Mouse (Mus musculus) ovary, postnatal 10 days (tissue): ENCODE measurements around the gene Uhrf2.

Experiments
- DNase-seq: peaks from one replicate; pipeline ENCODE4 v3.0.0; 2022; ENCODE audit warnings: low spot score

The Uhrf2 gene

GRCm38 (mm10) chr19:30124999-30125669, 94.8 kb downstream of the Uhrf2 start:
- no peak for DNase-seq

- no peak for DNase-seq
These were observed 95.4 kb downstream of the Uhrf2 start for GRCm38 (mm10) chr19:30125670-30126059.

DNA sequence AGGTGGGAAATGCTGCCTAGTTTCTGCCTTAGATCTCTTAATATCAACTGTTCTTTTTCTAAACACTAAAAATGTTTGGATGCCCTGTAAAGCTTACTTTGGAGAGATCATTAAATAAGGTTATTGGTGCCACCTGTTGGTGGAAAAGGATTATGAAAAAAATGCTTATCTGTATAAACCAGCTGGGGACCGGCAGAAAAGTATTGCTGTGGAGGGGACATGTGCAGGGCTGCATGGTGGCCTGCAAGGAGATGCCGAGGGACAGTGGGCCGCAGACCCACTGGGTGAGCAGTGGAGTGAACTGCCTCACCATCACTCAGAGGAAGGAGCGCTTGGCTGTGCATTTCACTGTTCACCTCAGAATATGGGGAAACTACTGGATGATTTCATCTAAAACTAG, 97.9 kb downstream of the Uhrf2 start:
- DNase-seq = no peak

DNA sequence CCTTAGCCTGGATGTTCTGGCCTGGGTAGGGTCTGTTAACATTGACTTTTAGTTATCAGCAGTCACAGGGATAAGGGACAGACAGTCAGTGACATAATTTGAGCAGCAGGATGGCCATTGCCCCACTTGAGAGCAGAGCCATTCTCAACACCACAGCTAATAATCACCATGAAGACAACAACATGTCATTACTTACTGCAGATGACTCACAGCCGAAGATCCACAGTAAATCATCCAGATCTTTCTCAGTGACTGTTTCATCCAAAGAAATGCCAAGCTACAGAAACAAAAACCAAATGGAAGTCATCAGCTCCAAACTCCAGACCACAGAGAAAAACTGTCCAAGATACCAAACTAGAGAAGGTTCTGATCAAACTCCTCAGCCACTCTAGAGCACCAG, 106.0 kb downstream of the Uhrf2 start:
- DNase-seq = no peak
